ENCODE assay signal across 18 mouse cellular contexts in the genomic region with DNA sequence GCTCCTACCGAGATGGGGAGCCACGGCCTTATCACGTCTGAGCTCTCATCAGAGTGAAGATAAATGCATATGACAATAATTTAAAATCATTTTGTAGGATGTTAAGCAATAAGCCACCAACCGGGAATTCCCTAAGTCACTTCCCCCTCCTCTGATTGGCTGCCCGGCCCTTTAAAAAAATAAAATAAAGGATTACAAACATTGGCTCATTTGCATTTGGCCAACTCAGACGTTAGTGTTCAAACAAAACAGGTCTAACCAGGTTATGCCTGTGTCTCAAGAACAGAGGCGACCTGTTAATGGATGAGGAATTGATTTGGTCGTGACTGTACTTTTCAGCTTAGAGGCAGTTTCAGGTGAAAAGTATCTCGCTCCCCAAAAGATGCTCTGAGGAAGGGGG. TPM values are rescaled to one million over a fixed set of nuclear protein-coding genes. Genes with fewer than 3 reads are reported as not detected.
DNase-seq lines count a peak whose midpoint lies in the region; ATAC-seq and TF ChIP-seq lines count a peak whose summit lies in the region.
"Had no signal": no experiment of that assay in that cellular context is flagged by ENCODE, and none has a peak within 500 bp of the region (broad histone marks: within the 10 kb centered on the region; RNA-seq: fewer than 3 reads in every experiment).

A gene (minus strand): TSS at position 147 of the 400 bp plus-strand sequence.

- no peak for ATAC-seq in liver, embryonic 11.5 days (replicated peaks; ENCODE audit: low FRiP score)
- ATAC-seq in liver, postnatal 0 days = no peak
- no peak for ATAC-seq in intestine, embryonic 14.5 days (replicated peaks; ENCODE audit: low FRiP score, low TSS enrichment, low read depth)
- ATAC-seq in stomach, embryonic 14.5 days (ENCODE audit: insufficient number of reproducible peaks, insufficient read depth, low FRiP score, low read depth) = peak; percentile 56; the same call in 1 of the 2 replicates
- ATAC-seq: forebrain, embryonic 14.5 days had no signal

- H3K36me3 ChIP-seq in liver, embryonic 11.5 days (ENCODE audit: control insufficient read depth, insufficient read depth, low read length) = no peaks in the 10 kb centered on the region
- H3K36me3 ChIP-seq in liver, postnatal 0 days (replicated peaks; ENCODE audit: insufficient read depth, low read length) = no peaks in the 10 kb centered on the region
- no peaks in the 10 kb centered on the region for H3K36me3 ChIP-seq in intestine, embryonic 14.5 days (ENCODE audit: control insufficient read depth, insufficient read depth, low read length)
- H3K36me3 ChIP-seq in stomach, embryonic 14.5 days (ENCODE audit: control insufficient read depth, insufficient read depth, low read length) = no peaks in the 10 kb centered on the region
- H3K36me3 ChIP-seq: heart, embryonic 13.5 days; neural tube, embryonic 13.5 days had no signal

- H3K27ac ChIP-seq in liver, embryonic 11.5 days (ENCODE audit: low read depth, low read length) = no peak within 1 kb of the TSS
- no peak within 1 kb of the TSS for H3K27ac ChIP-seq in liver, postnatal 0 days (ENCODE audit: low read depth)
- peak within 1 kb of the TSS; percentile 40 for H3K27ac ChIP-seq in intestine, embryonic 14.5 days (ENCODE audit: low read depth)
- peak within 1 kb of the TSS; percentile 66; the same call in 1 of the 2 replicates for H3K27ac ChIP-seq in stomach, embryonic 14.5 days (ENCODE audit: low read length)
- H3K27ac ChIP-seq: heart, embryonic 13.5 days; neural tube, embryonic 13.5 days had no signal

- H3K9me3 ChIP-seq in liver, embryonic 11.5 days (ENCODE audit: control insufficient read depth, low read length) = no peaks in the 10 kb centered on the region
- no peaks in the 10 kb centered on the region for H3K9me3 ChIP-seq in liver, postnatal 0 days (ENCODE audit: low read length)
- no peaks in the 10 kb centered on the region for H3K9me3 ChIP-seq in intestine, embryonic 14.5 days (ENCODE audit: control insufficient read depth, low read length)
- H3K9me3 ChIP-seq in stomach, embryonic 14.5 days (ENCODE audit: control insufficient read depth, low read depth, low read length) = no peaks in the 10 kb centered on the region
- H3K9me3 ChIP-seq: heart, embryonic 13.5 days; megakaryocyte, embryonic 14.5 days; neural tube, embryonic 13.5 days had no signal

- no peak for TF ChIP-seq CTCF in liver, postnatal 0 days (IDR thresholded peaks at IDR 0.05; ENCODE audit: low read depth)

- 0 out of 2 replicates have a peak within 1 kb of the TSS, but pooled peaks have one; percentile 22 for H3K4me2 ChIP-seq in liver, embryonic 11.5 days
- H3K4me2 ChIP-seq in liver, postnatal 0 days (ENCODE audit: low read depth, low read length) = no peak within 1 kb of the TSS
- H3K4me2 ChIP-seq in intestine, embryonic 14.5 days (ENCODE audit: low read length) = no peak within 1 kb of the TSS
- H3K4me2 ChIP-seq in stomach, embryonic 14.5 days (replicated peaks; ENCODE audit: low read depth, low read length) = peak within 1 kb of the TSS; percentile 10
- H3K4me2 ChIP-seq: heart, embryonic 13.5 days; neural tube, embryonic 13.5 days had no signal

- H3K4me3 ChIP-seq in liver, embryonic 11.5 days (ENCODE audit: low read depth, low read length) = no peak within 1 kb of the TSS
- no peak within 1 kb of the TSS for H3K4me3 ChIP-seq in liver, postnatal 0 days (ENCODE audit: low read depth, low read length)
- no peak within 1 kb of the TSS for H3K4me3 ChIP-seq in intestine, embryonic 14.5 days (ENCODE audit: low read depth, low read length)
- peak within 1 kb of the TSS; percentile 17 for H3K4me3 ChIP-seq in stomach, embryonic 14.5 days (ENCODE audit: low read depth, low read length)
- H3K4me3 ChIP-seq: heart, embryonic 13.5 days; megakaryocyte, embryonic 14.5 days; neural tube, embryonic 13.5 days had no signal

- H3K9ac ChIP-seq in liver, embryonic 11.5 days (ENCODE audit: low read depth, low read length) = no peak within 1 kb of the TSS
- no peak within 1 kb of the TSS for H3K9ac ChIP-seq in liver, postnatal 0 days (replicated peaks)
- no peak within 1 kb of the TSS for H3K9ac ChIP-seq in intestine, embryonic 14.5 days (ENCODE audit: low read length)
- H3K9ac ChIP-seq in stomach, embryonic 14.5 days (replicated peaks; ENCODE audit: low read depth, low read length) = no peak within 1 kb of the TSS
- H3K9ac ChIP-seq: heart, embryonic 13.5 days; neural tube, embryonic 13.5 days had no signal

- H3K4me1 ChIP-seq in liver, embryonic 11.5 days (replicated peaks; ENCODE audit: control insufficient read depth, insufficient read depth, low read length) = peaks cover 21% of the 10 kb centered on the region
- peaks cover 5% of the 10 kb centered on the region; the same call in 1 of the 2 replicates for H3K4me1 ChIP-seq in liver, postnatal 0 days (ENCODE audit: insufficient read depth)
- peaks cover 5% of the 10 kb centered on the region; the same call in 1 of the 2 replicates for H3K4me1 ChIP-seq in intestine, embryonic 14.5 days (replicated peaks; ENCODE audit: control insufficient read depth, insufficient read depth, low read length)
- no peaks in the 10 kb centered on the region for H3K4me1 ChIP-seq in stomach, embryonic 14.5 days (ENCODE audit: control insufficient read depth, insufficient read depth, low read length)
- H3K4me1 ChIP-seq: megakaryocyte, embryonic 14.5 days; neural tube, embryonic 13.5 days had no signal

- TF ChIP-seq EP300 in liver, postnatal 0 days (IDR thresholded peaks at IDR 0.05; ENCODE audit: low read depth) = no peak

- WGBS in liver, embryonic 11.5 days = 36% methylated on average over 9 of the region's 9 CpGs
- WGBS in liver, postnatal 0 days (ENCODE audit: insufficient replicate concordance) = 32% methylated on average over 9 of the region's 9 CpGs
- WGBS in intestine, embryonic 14.5 days = 54% methylated on average over 9 of the region's 9 CpGs
- 20% methylated on average over 9 of the region's 9 CpGs for WGBS in large intestine, adult 2 months
- WGBS in stomach, embryonic 14.5 days = 41% methylated on average over 9 of the region's 9 CpGs

- DNase-seq in liver, embryonic 11.5 days (ENCODE audit: low spot score) = no peak
- no peak for DNase-seq in liver, postnatal 0 days
- no peak for DNase-seq in intestine, embryonic 14.5 days (ENCODE audit: low spot score)
- DNase-seq in large intestine, adult 2 months (ENCODE audit: low read depth, low spot score) = no peak
- DNase-seq in layer of hippocampus, adult 11-12 months (ENCODE audit: low spot score) = no peak
- DNase-seq in gastrocnemius, adult 18-20 months (ENCODE audit: low spot score) = no peak
- no peak for DNase-seq in thymus, postnatal 10 days (ENCODE audit: low spot score in 2 of 2)
- DNase-seq: adrenal gland, postnatal 36 days; cerebellum, postnatal 36 days; gastrocnemius, postnatal 14 days; thymus, adult 18-20 months had no signal

- no peaks in the 10 kb centered on the region for H3K27me3 ChIP-seq in liver, embryonic 11.5 days (replicated peaks; ENCODE audit: control insufficient read depth, insufficient read depth, low read length)
- H3K27me3 ChIP-seq in liver, postnatal 0 days (ENCODE audit: insufficient read depth, low read length) = no peaks in the 10 kb centered on the region
- no peaks in the 10 kb centered on the region for H3K27me3 ChIP-seq in intestine, embryonic 14.5 days (replicated peaks; ENCODE audit: control insufficient read depth, insufficient read depth, low read length)
- H3K27me3 ChIP-seq in stomach, embryonic 14.5 days (ENCODE audit: control insufficient read depth, insufficient read depth, low read length) = no peaks in the 10 kb centered on the region
- H3K27me3 ChIP-seq: neural tube, embryonic 13.5 days had no signal

RNA-seq across cellular contexts. Expression of the gene that starts here (rescaled TPM):
- 0.11 and 0.26 TPM in 2 replicates for polyA plus RNA-seq in liver, embryonic 11.5 days (2014; fragmentation: Nextera tagmentation; extraction: Ambion mirVana)
- 0.15 and 0.26 TPM in 2 replicates for polyA plus RNA-seq in liver, postnatal 0 days (2015; fragmentation: Nextera tagmentation; extraction: Ambion mirVana)
- polyA plus RNA-seq in intestine, embryonic 14.5 days (2014; fragmentation: Nextera tagmentation; extraction: Ambion mirVana) = 11.2 TPM in 2 replicates
- 56.6 and 81.0 TPM in 2 replicates for polyA plus RNA-seq in large intestine, adult 2 months (2012; rRNA removed)
- 18.2 and 28.1 TPM in 2 replicates for polyA plus RNA-seq in stomach, embryonic 14.5 days (2014; fragmentation: Nextera tagmentation; extraction: Ambion mirVana)
- total RNA-seq in gastrocnemius, adult 18-20 months (2021) = under 1 TPM in 1 of 2 experiments, not detected in 1; 0.23 TPM
- total RNA-seq: gastrocnemius, postnatal 14 days; left cerebral cortex, adult 8-10 months; MEL had no signal

Comparison
In these comparisons a context has a peak if more than half of its experiments do, and no peak if none do; other contexts are left out.
1. H3K4me2 ChIP-seq: peak in liver, embryonic 11.5 days (single experiment) and stomach, embryonic 14.5 days (single experiment); none in liver, postnatal 0 days (single experiment) and intestine, embryonic 14.5 days (single experiment).
2. H3K27ac ChIP-seq: peak in intestine, embryonic 14.5 days (single experiment) and stomach, embryonic 14.5 days (single experiment); none in liver, embryonic 11.5 days (single experiment) and liver, postnatal 0 days (single experiment).